Mouse (Mus musculus) kidney, embryonic 16.5 days (tissue): ENCODE data around the gene Gm14399. TPM values are rescaled to one million over a fixed set of nuclear protein-coding genes. Genes with fewer than 3 reads are reported as not detected.
A peak's percentile ranks its signal among the peaks of the same experiment; 100 is the strongest.
"Not testable (repeated sequence)": the region's sequence is repeated elsewhere in the genome, so short reads cannot be mapped to it uniquely, and the experiment has no call there.

Experiments
- ATAC-seq: fragments of 200-750 bp; cut with Nextera tagmentation; 2 replicates; pipeline ENCODE4 v1.8.0; 2017; ENCODE audit warnings: moderate TSS enrichment; ENCODE audit not compliant: low FRiP score, low TSS enrichment
- H3K27ac ChIP-seq: fragments of 300-500 bp; sonication (generic); 2 replicates; pipeline ENCODE4 v1.5.1; 2014; ENCODE audit warnings: low read length
- H3K27me3 ChIP-seq: fragments of 300-500 bp; sonication (generic); 2 replicates; pipeline ENCODE4 v1.6.1; 2014; ENCODE audit warnings: low read length, control low read depth, mixed read lengths; ENCODE audit not compliant: insufficient read depth
- H3K36me3 ChIP-seq: fragments of 300-500 bp; sonication (generic); 2 replicates; pipeline ENCODE4 v1.6.1; 2014; ENCODE audit warnings: low read length, control low read depth, mixed read lengths; ENCODE audit not compliant: insufficient read depth
- H3K4me1 ChIP-seq: fragments of 300-500 bp; sonication (generic); 2 replicates; pipeline ENCODE4 v1.6.1; 2014; ENCODE audit warnings: low read length, control low read depth, mixed read lengths; ENCODE audit not compliant: insufficient read depth
- H3K4me2 ChIP-seq: fragments of 300-500 bp; sonication (generic); replicated peaks from 2 replicates; pipeline ENCODE4 v1.6.1; 2014; ENCODE audit warnings: low read depth, low read length
- H3K4me3 ChIP-seq: fragments of 300-500 bp; sonication (generic); 2 replicates; pipeline ENCODE4 v1.5.1; 2014; ENCODE audit warnings: mild to moderate bottlenecking, low read length
- H3K9ac ChIP-seq: fragments of 300-500 bp; sonication (generic); replicated peaks from 2 replicates; pipeline ENCODE4 v1.6.1; 2014; ENCODE audit warnings: low read length
- H3K9me3 ChIP-seq: fragments of 300-500 bp; sonication (generic); 2 replicates; pipeline ENCODE4 v1.6.1; 2016; ENCODE audit warnings: low read length, control low read depth
- WGBS: fragments of 180-500 bp; shearing (Covaris S2); extraction: QIAGEN DNeasy Blood & Tissue Kit; methylation state at CpG from one replicate; pipeline ENCODE4 v1.1.7; 2014; 5-methylcytosine and 5-hydroxymethylcytosine counted together
- polyA plus RNA-seq: library from polyadenylated mRNA; unstranded; fragments of >200 nt; fragmentation: Nextera tagmentation; extraction: Ambion mirVana; gene quantifications from 2 replicates; pipeline ENCODE4 v1.2.1, GENCODE M21; 2015

Gm14399 gene
- polyA plus RNA-seq, 1 experiment from 2014 or later, result 10.7 TPM

- 90% methylated on average over 3 of the region's 3 CpGs for WGBS
- no peaks in the 10 kb centered on the region for H3K36me3 ChIP-seq
Measured at GRCm38 (mm10) chr2:175158642-175159041, 16.8 kb upstream of the Gm14399 start.

GRCm38 (mm10) chr2:175156696-175157095 lies 14.9 kb upstream of the Gm14399 start:
- no peaks in the 10 kb centered on the region for H3K27me3 ChIP-seq
- H3K4me3 ChIP-seq, result no peak overlapping the region
- no peaks in the 10 kb centered on the region for H3K36me3 ChIP-seq
- no peaks in the 10 kb centered on the region for H3K4me1 ChIP-seq
- H3K27ac ChIP-seq, result no peak overlapping the region
- no peak for ATAC-seq
- 91% methylated on average over 13 of the region's 13 CpGs for WGBS
- peaks cover 22% of the 10 kb centered on the region for H3K9me3 ChIP-seq
- no peak overlapping the region for H3K9ac ChIP-seq
- no peak overlapping the region for H3K4me2 ChIP-seq

More at GRCm38 (mm10) chr2:175158642-175159041, 16.8 kb upstream of the Gm14399 start:
- Histone ChIP-seq H3K4me2 (no peak overlapping the region), H3K4me3 (no peak overlapping the region), H3K9ac (no peak overlapping the region), H3K27me3 (no peaks in the 10 kb centered on the region), H3K4me1 (no peaks in the 10 kb centered on the region), H3K9me3 (peaks cover 22% of the 10 kb centered on the region), H3K27ac (no peak overlapping the region)
- ATAC-seq, result no peak

- Histone ChIP-seq H3K4me3 (peak overlapping the region; percentile 50), H3K4me2 (peak overlapping the region; percentile 38), H3K9ac (peak overlapping the region; percentile 48; the same call in 1 of the 2 replicates)
- not testable (repeated sequence) for H3K27me3 ChIP-seq, H3K4me1 ChIP-seq, H3K27ac ChIP-seq, ATAC-seq, H3K9me3 ChIP-seq, H3K36me3 ChIP-seq
- 4% methylated on average over 23 of the region's 25 CpGs for WGBS
Measured at GRCm38 (mm10) chr2:175141118-175141992, 457 bp downstream of the Gm14399 start.

- H3K9ac ChIP-seq, H3K27me3 ChIP-seq, H3K4me1 ChIP-seq, ATAC-seq, H3K4me3 ChIP-seq, H3K36me3 ChIP-seq, H3K9me3 ChIP-seq, H3K27ac ChIP-seq, H3K4me2 ChIP-seq: not testable (repeated sequence)
Measured at GRCm38 (mm10) chr2:175140624-175141023, 1.2 kb downstream of the Gm14399 start.

Other genes starting within 250 kb of the Gm14399 start
- not detected in 2 replicates for gene Gm14444, start 131.8 kb downstream of the Gm14399 start, polyA plus RNA-seq
- 0.77 TPM in 1 of 2 replicates, not detected in the other for gene Gm14393, start 74.2 kb downstream of the Gm14399 start, polyA plus RNA-seq
- 0.63 and 1.2 TPM in 2 replicates for gene Gm14443, start 33.9 kb upstream of the Gm14399 start, polyA plus RNA-seq
- gene Gm14391, start 64.9 kb upstream of the Gm14399 start, polyA plus RNA-seq, result 5.6 and 8.1 TPM in 2 replicates
- 4.7 and 5.2 TPM in 2 replicates for gene Gm14440, start 133.1 kb upstream of the Gm14399 start, polyA plus RNA-seq
- gene Gm4631, start 196.2 kb upstream of the Gm14399 start, polyA plus RNA-seq, result 19.7 and 21.8 TPM in 2 replicates
- 6.1 and 6.7 TPM in 2 replicates for gene Zfp968, start 230.4 kb upstream of the Gm14399 start, polyA plus RNA-seq